In genomic region chr6:56044716-56045115, GRCm38 (mm10) we compare ENCODE assay signal across 35 mouse cellular contexts. TPM values are rescaled to one million over a fixed set of nuclear protein-coding genes. Genes with fewer than 3 reads are reported as not detected.
DNase-seq lines count a peak whose midpoint lies in the region; ATAC-seq lines count a peak whose summit lies in the region.
"Had no signal": no experiment of that assay in that cellular context is flagged by ENCODE, and none has a peak within 500 bp of the region (broad histone marks: within the 10 kb centered on the region; RNA-seq: fewer than 3 reads in every experiment).

No protein-coding gene starts in this region.

- H3K4me2 ChIP-seq in neural tube, embryonic 12.5 days (replicated peaks): no peak overlapping the region
- no peak overlapping the region for H3K4me2 ChIP-seq in neural tube, embryonic 15.5 days
- H3K4me2 ChIP-seq in midbrain, embryonic 12.5 days (replicated peaks): no peak overlapping the region
- H3K4me2 ChIP-seq in neural tube, embryonic 13.5 days: no peak overlapping the region
- H3K4me2 ChIP-seq: embryonic facial prominence, embryonic 15.5 days; forebrain, embryonic 12.5 days; hindbrain, embryonic 15.5 days; liver, embryonic 13.5 days had no signal

- no peaks in the 10 kb centered on the region for H3K27me3 ChIP-seq in neural tube, embryonic 12.5 days (replicated peaks)
- H3K27me3 ChIP-seq in neural tube, embryonic 15.5 days (replicated peaks): no peaks in the 10 kb centered on the region
- H3K27me3 ChIP-seq in midbrain, embryonic 12.5 days: no peaks in the 10 kb centered on the region
- no peaks in the 10 kb centered on the region for H3K27me3 ChIP-seq in neural tube, embryonic 13.5 days
- H3K27me3 ChIP-seq: embryonic facial prominence, embryonic 15.5 days; forebrain, embryonic 12.5 days; hindbrain, embryonic 15.5 days; liver, embryonic 13.5 days had no signal

- H3K9ac ChIP-seq in neural tube, embryonic 12.5 days: no peak overlapping the region
- H3K9ac ChIP-seq in neural tube, embryonic 15.5 days (replicated peaks): no peak overlapping the region
- H3K9ac ChIP-seq in midbrain, embryonic 12.5 days (replicated peaks): no peak overlapping the region
- no peak overlapping the region for H3K9ac ChIP-seq in neural tube, embryonic 13.5 days
- H3K9ac ChIP-seq: embryonic facial prominence, embryonic 15.5 days; forebrain, embryonic 12.5 days; forebrain, postnatal 0 days; hindbrain, embryonic 15.5 days; liver, embryonic 13.5 days had no signal

- H3K27ac ChIP-seq in neural tube, embryonic 12.5 days: no peak overlapping the region
- no peak overlapping the region for H3K27ac ChIP-seq in neural tube, embryonic 15.5 days (replicated peaks)
- H3K27ac ChIP-seq in midbrain, embryonic 12.5 days (replicated peaks): peak overlapping the region; percentile 65; the same call in 1 of the 2 replicates
- peak overlapping the region; percentile 68 for H3K27ac ChIP-seq in neural tube, embryonic 13.5 days (replicated peaks)
- H3K27ac ChIP-seq: embryonic facial prominence, embryonic 10.5 days; embryonic facial prominence, embryonic 15.5 days; forebrain, embryonic 12.5 days; hindbrain, embryonic 15.5 days; kidney, postnatal 0 days; liver, embryonic 13.5 days had no signal

- ATAC-seq in neural tube, embryonic 12.5 days (ENCODE audit: low FRiP score, low read depth): peak; percentile 79
- no peak for ATAC-seq in neural tube, embryonic 15.5 days (ENCODE audit: low FRiP score)
- ATAC-seq in midbrain, embryonic 12.5 days (ENCODE audit: low FRiP score, low read depth): peak; percentile 80
- ATAC-seq in neural tube, embryonic 13.5 days (ENCODE audit: low read depth): peak; percentile 56; the same call in 1 of the 2 replicates
- ATAC-seq: forebrain, postnatal 0 days; intestine, embryonic 16.5 days; lung, postnatal 0 days had no signal

- H3K36me3 ChIP-seq in neural tube, embryonic 12.5 days: no peaks in the 10 kb centered on the region
- no peaks in the 10 kb centered on the region for H3K36me3 ChIP-seq in neural tube, embryonic 15.5 days
- H3K36me3 ChIP-seq in midbrain, embryonic 12.5 days: no peaks in the 10 kb centered on the region
- no peaks in the 10 kb centered on the region for H3K36me3 ChIP-seq in neural tube, embryonic 13.5 days
- H3K36me3 ChIP-seq: embryonic facial prominence, embryonic 10.5 days; embryonic facial prominence, embryonic 15.5 days; forebrain, embryonic 12.5 days; G1E; hindbrain, embryonic 15.5 days; liver, embryonic 13.5 days had no signal

- 43% methylated on average over 1 of the region's 1 CpGs for WGBS in neural tube, embryonic 12.5 days
- WGBS in neural tube, embryonic 15.5 days: 43% methylated on average over 1 of the region's 1 CpGs
- WGBS in midbrain, embryonic 12.5 days: 45% methylated on average over 1 of the region's 1 CpGs
- 40% methylated on average over 1 of the region's 1 CpGs for whole genome bisulfite sequencing in neural tube, embryonic 13.5 days

- H3K4me1 ChIP-seq in neural tube, embryonic 12.5 days: no peaks in the 10 kb centered on the region
- no peaks in the 10 kb centered on the region for H3K4me1 ChIP-seq in neural tube, embryonic 15.5 days
- H3K4me1 ChIP-seq in midbrain, embryonic 12.5 days: no peaks in the 10 kb centered on the region; the same call in 1 of the 2 replicates
- H3K4me1 ChIP-seq in neural tube, embryonic 13.5 days (replicated peaks): peaks cover under 1% of the 10 kb centered on the region; the same call in 1 of the 2 replicates
- H3K4me1 ChIP-seq: embryonic facial prominence, embryonic 10.5 days; embryonic facial prominence, embryonic 15.5 days; forebrain, embryonic 12.5 days; hindbrain, embryonic 15.5 days; liver, embryonic 13.5 days had no signal

- DNase-seq in embryo, embryonic 10.5 days (ENCODE audit: low spot score): peak; percentile 15
- no peak for DNase-seq in embryo, embryonic 9.5 days (ENCODE audit: extremely low spot score)
- DNase-seq in adrenal gland, postnatal 14 days: no peak
- DNase-seq in urinary bladder, postnatal 25 days (ENCODE audit: low spot score): no peak
- DNase-seq: adrenal gland, postnatal 10 days; cerebellum, adult 11-12 months; cerebellum, adult 9-11 months; forebrain, postnatal 0 days; gastrocnemius, postnatal 10 days; heart, postnatal 14 days; kidney, adult 8-10 months; kidney, postnatal 4 days; left cerebral cortex, postnatal 4 days; liver, embryonic 13.5 days; lung, adult 18-20 months; lung, postnatal 4 days; right cerebral cortex, postnatal 25 days; thymus, postnatal 14 days had no signal

- no peak overlapping the region for H3K4me3 ChIP-seq in neural tube, embryonic 12.5 days
- no peak overlapping the region for H3K4me3 ChIP-seq in neural tube, embryonic 15.5 days (replicated peaks)
- no peak overlapping the region for H3K4me3 ChIP-seq in midbrain, embryonic 12.5 days
- H3K4me3 ChIP-seq in neural tube, embryonic 13.5 days: no peak overlapping the region
- H3K4me3 ChIP-seq: embryonic facial prominence, embryonic 10.5 days; embryonic facial prominence, embryonic 15.5 days; forebrain, embryonic 12.5 days; hindbrain, embryonic 15.5 days; liver, embryonic 13.5 days; myocyte had no signal

- no peaks in the 10 kb centered on the region for H3K9me3 ChIP-seq in neural tube, embryonic 12.5 days
- no peaks in the 10 kb centered on the region for H3K9me3 ChIP-seq in neural tube, embryonic 15.5 days (replicated peaks)
- H3K9me3 ChIP-seq in midbrain, embryonic 12.5 days: no peaks in the 10 kb centered on the region
- H3K9me3 ChIP-seq in neural tube, embryonic 13.5 days: no peaks in the 10 kb centered on the region
- H3K9me3 ChIP-seq: embryonic facial prominence, embryonic 10.5 days; embryonic facial prominence, embryonic 15.5 days; forebrain, embryonic 12.5 days; G1E; hindbrain, embryonic 15.5 days; liver, embryonic 13.5 days had no signal

RNA-seq across cellular contexts. Expression of gene Ppp1r17, which starts 27.4 kb away (rescaled TPM):
- 57.7 and 83.8 TPM in 2 replicates for polyA plus RNA-seq in neural tube, embryonic 12.5 days (2016; fragmentation: Nextera tagmentation; extraction: Ambion mirVana)
- polyA plus RNA-seq in neural tube, embryonic 15.5 days (2015; fragmentation: Nextera tagmentation; extraction: Ambion mirVana): 2.3 and 2.7 TPM in 2 replicates
- 16.2 and 21.0 TPM in 2 replicates for polyA plus RNA-seq in midbrain, embryonic 12.5 days (2016; fragmentation: Nextera tagmentation; extraction: Ambion mirVana)
- polyA plus RNA-seq in neural tube, embryonic 13.5 days (2015; fragmentation: Nextera tagmentation; extraction: Ambion mirVana): 36.4 and 38.4 TPM in 2 replicates
- total RNA-seq in adrenal gland, postnatal 14 days (2021): 3.3 and 4.2 TPM in 2 replicates
- total RNA-seq: common myeloid progenitor, adult 5-6 weeks; G1E; gastrocnemius, postnatal 10 days; granulocyte monocyte progenitor cell, adult 5-6 weeks; heart, postnatal 14 days; megakaryocyte-erythroid progenitor cell, adult 5-6 weeks had no signal
- polyA plus RNA-seq: C2C12; embryonic facial prominence, embryonic 15.5 days; G1E; liver, embryonic 13.5 days; lung, postnatal 0 days; myocyte had no signal

Comparison
In these comparisons a context has a peak if more than half of its experiments do, and no peak if none do; other contexts are left out.
1. H3K27ac ChIP-seq: peak in midbrain, embryonic 12.5 days (single experiment) and neural tube, embryonic 13.5 days (single experiment); none in neural tube, embryonic 12.5 days (single experiment) and neural tube, embryonic 15.5 days (single experiment).